Mouse (Mus musculus) ES-E14 (cell line): ENCODE measurements at regions not wholly inside any gene's neighbourhood (a gene's known extent, or its start where the extent isn't known, plus 50 kb on each side); places are given as distances from the start of the nearest gene placed in this dataset.

Source experiments
- CHD2 ChIP-seq: IDR thresholded peaks from 2 replicates; pipeline ENCODE4 v1.6.1; 2014; ENCODE audit warnings: mild to moderate bottlenecking, low read depth, low read length, inconsistent platforms
- MAFK ChIP-seq: IDR thresholded peaks from 2 replicates; pipeline ENCODE4 v1.6.1; 2014; ENCODE audit warnings: mild to moderate bottlenecking, low read depth, low read length, inconsistent platforms; ENCODE audit not compliant: insufficient read depth
- ZNF384 ChIP-seq: IDR thresholded peaks from 2 replicates; pipeline ENCODE4 v1.6.1; 2012; ENCODE audit warnings: low read depth, low read length, inconsistent platforms

DNA sequence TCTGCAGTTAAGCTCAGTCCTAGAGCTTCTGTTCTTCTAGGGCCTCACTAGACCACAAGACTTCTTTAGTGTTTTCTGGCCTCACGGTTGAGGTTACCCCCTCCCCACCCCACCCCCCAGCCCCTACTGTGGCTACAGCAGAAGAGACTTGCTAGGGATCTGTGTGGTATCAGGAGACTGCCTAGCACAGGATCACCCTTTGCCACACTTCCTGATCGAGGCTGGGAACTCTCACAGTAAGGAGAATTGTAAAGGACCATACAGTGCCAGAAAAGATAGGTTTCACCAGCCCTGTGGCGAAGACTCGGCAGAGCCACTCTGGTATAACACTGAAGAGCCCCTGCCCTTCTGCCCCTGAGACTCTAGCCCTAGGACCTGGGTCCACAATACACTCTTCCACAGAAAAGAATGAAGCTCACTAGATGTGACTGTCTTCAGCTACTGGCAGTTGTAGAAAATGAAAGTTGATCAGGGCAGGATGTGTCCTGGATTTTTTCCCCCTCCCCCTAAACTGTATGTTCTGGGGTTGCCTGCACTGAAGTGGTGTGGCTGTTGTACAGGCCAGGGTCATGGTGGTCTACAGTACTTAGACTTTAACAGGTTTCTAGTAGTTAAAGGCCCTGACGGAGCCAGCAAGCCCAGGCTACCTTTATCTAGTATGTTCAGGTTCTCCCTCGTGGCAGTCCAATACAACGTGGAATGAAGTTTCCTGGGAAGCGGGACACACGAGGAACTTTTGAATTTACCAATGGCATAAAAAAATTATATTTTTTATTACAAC, 65.7 kb upstream of the Ppara start:
- no peak for TF ChIP-seq CHD2
- TF ChIP-seq ZNF384 = no peak
- no peak for TF ChIP-seq MAFK
